Mouse (Mus musculus) cerebellum, adult 9-11 months (tissue): Measurements from ENCODE around the gene Rtkn2.

Source experiments
- DNase-seq: peaks from one replicate; pipeline ENCODE4 v3.0.0; 2022

The Rtkn2 gene

DNA sequence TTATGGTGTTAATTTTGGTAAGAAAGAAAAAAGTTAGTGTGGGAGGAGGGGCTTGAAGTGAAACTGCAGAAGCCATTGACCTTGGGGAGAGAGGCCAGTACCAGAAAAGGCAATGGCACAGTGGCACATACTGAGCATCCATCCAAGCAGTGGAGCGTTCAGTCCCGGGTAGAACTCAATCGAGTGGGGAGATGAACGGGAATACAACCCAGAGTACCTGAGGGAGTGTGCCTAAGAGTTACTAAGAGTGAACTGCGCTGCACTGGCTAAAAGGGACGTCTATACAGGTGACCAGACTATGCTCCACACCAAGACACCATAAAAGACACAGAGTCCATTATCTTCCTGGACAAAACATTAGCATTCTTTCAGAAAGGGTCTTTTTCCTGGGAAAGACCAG is 128.3 kb downstream of the Rtkn2 start:
- no peak for DNase-seq
